Mouse (Mus musculus): ENCODE data around the gene Ptprs. TPM values are rescaled to one million over a fixed set of nuclear protein-coding genes. Genes with fewer than 3 reads are reported as not detected.

Gene Ptprs
- polyA plus RNA-seq, 1 experiment = 208 TPM

DNA sequence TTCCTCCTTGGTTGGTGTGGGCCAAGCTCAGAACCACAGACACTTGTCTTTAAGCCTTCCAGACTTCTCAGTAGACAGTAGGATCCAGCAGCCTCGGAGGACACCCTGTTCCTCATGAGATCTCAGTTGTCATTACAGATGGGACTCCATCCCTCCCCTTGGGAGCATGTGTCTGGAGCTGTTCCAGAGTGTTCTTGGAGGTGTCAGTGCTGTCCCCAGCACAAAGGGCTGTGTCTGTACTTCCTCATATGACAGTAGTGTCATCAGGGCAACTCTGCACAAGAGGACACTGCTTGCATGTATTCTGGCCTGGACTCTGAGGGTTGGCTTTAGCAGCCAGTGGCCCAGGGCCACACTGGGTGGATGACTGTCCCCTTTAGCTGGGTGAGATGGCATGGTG lies 101.4 kb downstream of the Ptprs start:
- H3K4me1 ChIP-seq (ENCODE audit: control insufficient read depth, insufficient read depth, low read length) = no peaks in the 10 kb centered on the region
- TF ChIP-seq POLR2A (IDR thresholded peaks at IDR 0.05; ENCODE audit: low read depth, low read length) = no peak
- TF ChIP-seq CTCF (IDR thresholded peaks at IDR 0.05; ENCODE audit: borderline replicate concordance, insufficient read depth, low read length) = no peak
- H3K27ac ChIP-seq (ENCODE audit: insufficient read depth, low read length) = no peak overlapping the region
- no peak overlapping the region for H3K4me3 ChIP-seq (ENCODE audit: insufficient read depth, low read length)

DNA sequence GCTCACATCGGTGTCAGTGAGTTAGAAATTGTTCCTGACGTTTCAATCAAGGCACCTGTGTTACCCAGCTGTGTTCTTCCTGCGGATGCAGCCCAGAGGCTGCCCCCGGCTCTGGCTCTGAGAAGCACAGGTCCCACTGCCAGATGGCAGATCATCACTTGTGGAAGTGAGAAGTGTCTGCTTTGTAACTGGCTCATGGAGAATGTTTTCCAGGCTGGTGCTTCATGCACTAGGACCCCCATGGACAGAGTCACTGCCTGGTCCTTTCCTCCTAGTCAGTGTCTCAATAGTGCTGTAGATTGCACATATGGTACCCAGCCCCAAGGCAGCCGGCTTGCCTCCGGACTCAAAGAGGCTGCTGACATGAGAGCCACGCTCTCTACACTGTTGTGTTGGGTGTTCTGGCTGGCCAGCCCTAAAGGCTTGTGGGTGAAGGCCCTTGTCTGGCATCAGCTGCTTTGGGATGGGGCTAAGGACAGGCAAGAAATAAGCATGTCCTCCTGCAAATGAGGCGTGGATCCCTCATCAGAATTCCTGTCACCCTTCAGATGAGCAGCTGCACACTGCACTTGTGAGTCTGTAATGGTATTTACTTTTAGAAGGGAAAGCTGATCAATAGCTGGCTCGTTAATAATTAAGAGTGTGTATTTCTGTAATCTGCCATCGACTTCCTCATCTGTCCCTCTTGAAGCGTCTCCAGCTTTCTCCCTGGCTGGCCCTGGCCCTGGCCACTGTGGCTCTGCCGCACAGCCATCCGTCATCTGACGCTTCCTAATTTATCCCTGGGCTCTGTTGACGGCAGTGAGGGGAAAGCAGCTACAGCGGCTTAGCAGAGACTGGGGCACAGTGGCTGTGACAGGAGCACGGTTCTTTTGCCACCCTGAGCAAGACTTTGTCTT lies 102.9 kb downstream of the Ptprs start:
- no peak overlapping the region for H3K4me3 ChIP-seq (ENCODE audit: insufficient read depth, low read length)
- TF ChIP-seq CTCF (IDR thresholded peaks at IDR 0.05; ENCODE audit: borderline replicate concordance, insufficient read depth, low read length) (no peak), POLR2A (IDR thresholded peaks at IDR 0.05; ENCODE audit: low read depth, low read length) (no peak)
- H3K4me1 ChIP-seq (ENCODE audit: control insufficient read depth, insufficient read depth, low read length) = no peaks in the 10 kb centered on the region
- H3K27ac ChIP-seq (ENCODE audit: insufficient read depth, low read length) = no peak overlapping the region

GRCm38 (mm10) chr17:56372109-56372508 lies 104.2 kb downstream of the Ptprs start:
- Histone ChIP-seq H3K27ac (ENCODE audit: insufficient read depth, low read length) (no peak overlapping the region), H3K4me1 (ENCODE audit: control insufficient read depth, insufficient read depth, low read length) (no peaks in the 10 kb centered on the region), H3K4me3 (ENCODE audit: insufficient read depth, low read length) (no peak overlapping the region)
- TF ChIP-seq CTCF (IDR thresholded peaks at IDR 0.05; ENCODE audit: borderline replicate concordance, insufficient read depth, low read length) = no peak
- no peak for TF ChIP-seq POLR2A (IDR thresholded peaks at IDR 0.05; ENCODE audit: low read depth, low read length)

DNA sequence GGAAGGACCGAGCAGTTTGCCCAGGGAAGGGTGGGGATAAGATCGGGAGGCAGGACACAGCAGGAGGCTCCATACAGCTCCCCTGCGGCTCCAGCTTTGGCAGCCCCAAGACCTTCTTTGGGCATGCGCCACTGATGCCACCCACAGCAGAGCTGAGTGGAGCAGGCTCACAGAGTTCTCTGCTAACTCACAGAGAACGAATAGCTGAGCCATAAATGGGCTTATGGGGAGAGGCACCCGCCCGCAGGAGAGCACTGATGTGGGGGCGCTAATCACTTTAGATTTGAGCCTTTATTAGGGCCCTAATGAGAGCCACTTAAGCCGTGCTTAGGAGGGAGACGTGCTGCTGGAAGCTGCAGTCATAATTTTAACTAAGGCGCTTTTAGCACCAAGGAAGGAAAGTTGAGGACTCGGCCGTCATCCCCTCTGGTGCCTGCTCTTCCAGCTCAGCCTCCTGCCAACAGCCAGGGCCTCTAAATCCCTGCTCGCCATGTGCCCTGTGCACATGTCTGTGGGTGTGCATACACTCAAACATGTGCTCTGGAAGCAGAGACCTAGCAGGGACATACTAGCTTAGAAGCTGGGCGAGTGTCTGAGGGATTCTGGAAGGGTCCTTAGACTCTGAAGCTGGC lies 105.1 kb downstream of the Ptprs start:
- no peak for TF ChIP-seq CTCF (IDR thresholded peaks at IDR 0.05; ENCODE audit: borderline replicate concordance, insufficient read depth, low read length)
- no peak for TF ChIP-seq POLR2A (IDR thresholded peaks at IDR 0.05; ENCODE audit: low read depth, low read length)
- no peaks in the 10 kb centered on the region for H3K4me1 ChIP-seq (ENCODE audit: control insufficient read depth, insufficient read depth, low read length)
- no peak overlapping the region for H3K27ac ChIP-seq (ENCODE audit: insufficient read depth, low read length)
- H3K4me3 ChIP-seq (ENCODE audit: insufficient read depth, low read length) = no peak overlapping the region

GRCm38 (mm10) chr17:56370090-56370489 lies 106.2 kb downstream of the Ptprs start:
- Histone ChIP-seq H3K4me1 (ENCODE audit: control insufficient read depth, insufficient read depth, low read length) (no peaks in the 10 kb centered on the region), H3K27ac (ENCODE audit: insufficient read depth, low read length) (no peak overlapping the region), H3K4me3 (ENCODE audit: insufficient read depth, low read length) (no peak overlapping the region)
- TF ChIP-seq POLR2A (IDR thresholded peaks at IDR 0.05; ENCODE audit: low read depth, low read length) (no peak), CTCF (IDR thresholded peaks at IDR 0.05; ENCODE audit: borderline replicate concordance, insufficient read depth, low read length) (no peak)

GRCm38 (mm10) chr17:56368291-56368790 lies 107.9 kb downstream of the Ptprs start:
- H3K4me3 ChIP-seq (ENCODE audit: insufficient read depth, low read length) = no peak overlapping the region
- TF ChIP-seq POLR2A (IDR thresholded peaks at IDR 0.05; ENCODE audit: low read depth, low read length) (no peak), CTCF (IDR thresholded peaks at IDR 0.05; ENCODE audit: borderline replicate concordance, insufficient read depth, low read length) (no peak)
- no peak overlapping the region for H3K27ac ChIP-seq (ENCODE audit: insufficient read depth, low read length)
- no peaks in the 10 kb centered on the region for H3K4me1 ChIP-seq (ENCODE audit: control insufficient read depth, insufficient read depth, low read length)

GRCm38 (mm10) chr17:56365791-56366673 lies 110.3 kb downstream of the Ptprs start:
- TF ChIP-seq POLR2A (IDR thresholded peaks at IDR 0.05; ENCODE audit: low read depth, low read length) (no peak), CTCF (IDR thresholded peaks at IDR 0.05; ENCODE audit: borderline replicate concordance, insufficient read depth, low read length) (no peak)
- H3K4me3 ChIP-seq (ENCODE audit: insufficient read depth, low read length) = no peak overlapping the region
- no peaks in the 10 kb centered on the region for H3K4me1 ChIP-seq (ENCODE audit: control insufficient read depth, insufficient read depth, low read length)
- no peak overlapping the region for H3K27ac ChIP-seq (ENCODE audit: insufficient read depth, low read length)

Other genes with a start within 250 kb of the Ptprs start
- gene Fem1a, start 219.7 kb downstream of the Ptprs start, polyA plus RNA-seq (2011; ENCODE audit: insufficient read length, low read depth, missing spikeins) = 9.7 and 10.6 TPM in 2 replicates
- 11.1 and 15.6 TPM in 2 replicates for gene Ticam1, start 199.7 kb downstream of the Ptprs start, polyA plus RNA-seq (2011; ENCODE audit: insufficient read length, low read depth, missing spikeins)
- 37.4 and 41.2 TPM in 2 replicates for gene Plin3, start 183.6 kb downstream of the Ptprs start, polyA plus RNA-seq (2011; ENCODE audit: insufficient read length, low read depth, missing spikeins)
- gene Arrdc5, start 176.2 kb downstream of the Ptprs start, polyA plus RNA-seq (2011; ENCODE audit: insufficient read length, low read depth, missing spikeins) = not detected in 2 replicates
- 48.0 and 50.2 TPM in 2 replicates for gene Uhrf1, start 173.2 kb downstream of the Ptprs start, polyA plus RNA-seq (2011; ENCODE audit: insufficient read length, low read depth, missing spikeins)
- 21.8 and 30.8 TPM in 2 replicates for gene Kdm4b, start 150.4 kb downstream of the Ptprs start, polyA plus RNA-seq (2011; ENCODE audit: insufficient read length, low read depth, missing spikeins)
- gene Znrf4, start 35.9 kb upstream of the Ptprs start, polyA plus RNA-seq (2011; ENCODE audit: insufficient read length, low read depth, missing spikeins) = not detected in 2 replicates
- gene Gm20219, start 77.9 kb upstream of the Ptprs start, polyA plus RNA-seq (2011; ENCODE audit: insufficient read length, low read depth, missing spikeins) = 0.38 and 0.54 TPM in 2 replicates
- gene Safb2, start 108.1 kb upstream of the Ptprs start, polyA plus RNA-seq (2011; ENCODE audit: insufficient read length, low read depth, missing spikeins) = 58.1 and 60.9 TPM in 2 replicates
- gene Safb, start 108.3 kb upstream of the Ptprs start, polyA plus RNA-seq (2011; ENCODE audit: insufficient read length, low read depth, missing spikeins) = 67.2 and 76.1 TPM in 2 replicates
- 134 and 146 TPM in 2 replicates for gene 2410015M20Rik, start 133.3 kb upstream of the Ptprs start, polyA plus RNA-seq (2011; ENCODE audit: insufficient read length, low read depth, missing spikeins)
- gene Rpl36, start 136.9 kb upstream of the Ptprs start, polyA plus RNA-seq (2011; ENCODE audit: insufficient read length, low read depth, missing spikeins) = 200 and 331 TPM in 2 replicates
- 84.6 and 91.7 TPM in 2 replicates for gene Lonp1, start 150.4 kb upstream of the Ptprs start, polyA plus RNA-seq (2011; ENCODE audit: insufficient read length, low read depth, missing spikeins)
- 0.38 and 0.56 TPM in 2 replicates for gene Catsperd, start 151.7 kb upstream of the Ptprs start, polyA plus RNA-seq (2011; ENCODE audit: insufficient read length, low read depth, missing spikeins)
- gene Ranbp3, start 196.8 kb upstream of the Ptprs start, polyA plus RNA-seq (2011; ENCODE audit: insufficient read length, low read depth, missing spikeins) = 42.3 and 45.7 TPM in 2 replicates
- 114 and 127 TPM in 2 replicates for gene Ndufa11, start 241.3 kb upstream of the Ptprs start, polyA plus RNA-seq (2011; ENCODE audit: insufficient read length, low read depth, missing spikeins)
- 15.0 and 15.1 TPM in 2 replicates for gene Vmac, start 241.5 kb upstream of the Ptprs start, polyA plus RNA-seq (2011; ENCODE audit: insufficient read length, low read depth, missing spikeins)